Mouse (Mus musculus): ENCODE data around the gene Carm1. TPM values are rescaled to one million over a fixed set of nuclear protein-coding genes. Genes with fewer than 3 reads are reported as not detected.
"Not testable (repeated sequence)": the region's sequence is repeated elsewhere in the genome, so short reads cannot be mapped to it uniquely, and the experiment has no call there.

Gene Carm1
- polyA plus RNA-seq, 1 experiment from 2014 or later: 54.9 TPM

- Histone ChIP-seq H3K27me3 (replicated peaks; ENCODE audit: control insufficient read depth, insufficient read depth, low read length) (no peaks in the 10 kb centered on the region), H3K9ac (ENCODE audit: low read depth, low read length) (peak within 1 kb of the TSS; percentile 93), H3K27ac (ENCODE audit: low read depth, low read length) (peak within 1 kb of the TSS; percentile 86), H3K4me2 (peak within 1 kb of the TSS; percentile 98), H3K36me3 (ENCODE audit: control insufficient read depth, insufficient read depth, low read length) (peaks cover 26% of the 10 kb centered on the region), H3K4me1 (replicated peaks; ENCODE audit: control insufficient read depth, insufficient read depth, low read length) (peaks cover 16% of the 10 kb centered on the region), H3K9me3 (ENCODE audit: control insufficient read depth, low read length) (no peaks in the 10 kb centered on the region), H3K4me3 (ENCODE audit: low read depth, low read length) (peak within 1 kb of the TSS; percentile 97)
- under 1% methylated on average over 30 of the region's 30 CpGs for WGBS
- ATAC-seq (replicated peaks; ENCODE audit: low FRiP score) (peak; percentile 90), DNase-seq (ENCODE audit: low spot score) (peak; percentile 85)
These were observed 46.0 kb downstream of the Carm1 start, which contains the start of the genes Timm29 and Yipf2 for GRCm38 (mm10) chr9:21592703-21593121. Gene Timm29 (plus strand): TSS chr9:21592722. Gene Yipf2 (minus strand): TSS chr9:21592828.

GRCm38 (mm10) chr9:21593122-21593721 is 46.5 kb downstream of the Carm1 start:
- ATAC-seq (replicated peaks; ENCODE audit: low FRiP score) (peak; percentile 73), DNase-seq (ENCODE audit: low spot score) (peak; percentile 62)
- WGBS: 3% methylated on average over 68 of the region's 69 CpGs
- peak overlapping the region; percentile 98 for H3K4me2 ChIP-seq
- H3K9me3 ChIP-seq (ENCODE audit: control insufficient read depth, low read length): no peaks in the 10 kb centered on the region
- H3K27ac ChIP-seq (ENCODE audit: low read depth, low read length): peak overlapping the region; percentile 86
- H3K4me3 ChIP-seq (ENCODE audit: low read depth, low read length): peak overlapping the region; percentile 97
- peaks cover 16% of the 10 kb centered on the region for H3K4me1 ChIP-seq (replicated peaks; ENCODE audit: control insufficient read depth, insufficient read depth, low read length)
- H3K36me3 ChIP-seq (ENCODE audit: control insufficient read depth, insufficient read depth, low read length): peaks cover 21% of the 10 kb centered on the region
- peak overlapping the region; percentile 93 for H3K9ac ChIP-seq (ENCODE audit: low read depth, low read length)
- no peaks in the 10 kb centered on the region for H3K27me3 ChIP-seq (replicated peaks; ENCODE audit: control insufficient read depth, insufficient read depth, low read length)

- Histone ChIP-seq H3K4me3 (ENCODE audit: low read depth, low read length) (peak overlapping the region; percentile 97), H3K36me3 (ENCODE audit: control insufficient read depth, insufficient read depth, low read length) (peaks cover 11% of the 10 kb centered on the region), H3K4me2 (peak overlapping the region; percentile 98), H3K4me1 (replicated peaks; ENCODE audit: control insufficient read depth, insufficient read depth, low read length) (peaks cover 16% of the 10 kb centered on the region)
- not testable (repeated sequence) for H3K27ac ChIP-seq (ENCODE audit: low read depth, low read length); H3K9ac ChIP-seq (ENCODE audit: low read depth, low read length); ATAC-seq (replicated peaks; ENCODE audit: low FRiP score); H3K9me3 ChIP-seq (ENCODE audit: control insufficient read depth, low read length); DNase-seq (ENCODE audit: low spot score); H3K27me3 ChIP-seq (replicated peaks; ENCODE audit: control insufficient read depth, insufficient read depth, low read length)
- WGBS: 86% methylated on average over 8 of the region's 8 CpGs
These were observed 47.7 kb downstream of the Carm1 start for GRCm38 (mm10) chr9:21594350-21594749.

GRCm38 (mm10) chr9:21594838-21595237 is 48.1 kb downstream of the Carm1 start:
- Histone ChIP-seq H3K27ac (ENCODE audit: low read depth, low read length) (no peak overlapping the region), H3K27me3 (replicated peaks; ENCODE audit: control insufficient read depth, insufficient read depth, low read length) (no peaks in the 10 kb centered on the region), H3K4me1 (replicated peaks; ENCODE audit: control insufficient read depth, insufficient read depth, low read length) (peaks cover 16% of the 10 kb centered on the region), H3K4me2 (no peak overlapping the region), H3K36me3 (ENCODE audit: control insufficient read depth, insufficient read depth, low read length) (peaks cover 6% of the 10 kb centered on the region), H3K9me3 (ENCODE audit: control insufficient read depth, low read length) (no peaks in the 10 kb centered on the region), H3K4me3 (ENCODE audit: low read depth, low read length) (peak overlapping the region; percentile 97; the same call in 1 of the 2 replicates), H3K9ac (ENCODE audit: low read depth, low read length) (no peak overlapping the region)
- ATAC-seq (replicated peaks; ENCODE audit: low FRiP score) (no peak), DNase-seq (ENCODE audit: low spot score) (no peak)
- WGBS: 82% methylated on average over 2 of the region's 2 CpGs

GRCm38 (mm10) chr9:21598198-21598597 is 51.5 kb downstream of the Carm1 start:
- 31% methylated on average over 2 of the region's 2 CpGs for WGBS
- H3K27me3 ChIP-seq (replicated peaks; ENCODE audit: control insufficient read depth, insufficient read depth, low read length): no peaks in the 10 kb centered on the region
- peaks cover 15% of the 10 kb centered on the region for H3K4me1 ChIP-seq (replicated peaks; ENCODE audit: control insufficient read depth, insufficient read depth, low read length)
- no peak overlapping the region for H3K4me3 ChIP-seq (ENCODE audit: low read depth, low read length)
- ATAC-seq (replicated peaks; ENCODE audit: low FRiP score) (0 out of 2 replicates have a peak, but pooled peaks have one; percentile 29), DNase-seq (ENCODE audit: low spot score) (no peak)
- no peak overlapping the region for H3K4me2 ChIP-seq
- peaks cover 4% of the 10 kb centered on the region; the same call in 1 of the 2 replicates for H3K36me3 ChIP-seq (ENCODE audit: control insufficient read depth, insufficient read depth, low read length)
- no peaks in the 10 kb centered on the region for H3K9me3 ChIP-seq (ENCODE audit: control insufficient read depth, low read length)
- H3K9ac ChIP-seq (ENCODE audit: low read depth, low read length): no peak overlapping the region
- no peak overlapping the region for H3K27ac ChIP-seq (ENCODE audit: low read depth, low read length)

- peaks cover 4% of the 10 kb centered on the region; the same call in 1 of the 2 replicates for H3K36me3 ChIP-seq (ENCODE audit: control insufficient read depth, insufficient read depth, low read length)
- H3K27me3 ChIP-seq (replicated peaks; ENCODE audit: control insufficient read depth, insufficient read depth, low read length): no peaks in the 10 kb centered on the region
- no peak overlapping the region for H3K27ac ChIP-seq (ENCODE audit: low read depth, low read length)
- 69% methylated on average over 3 of the region's 3 CpGs for WGBS
- H3K9ac ChIP-seq (ENCODE audit: low read depth, low read length): no peak overlapping the region
- no peak overlapping the region for H3K4me3 ChIP-seq (ENCODE audit: low read depth, low read length)
- no peaks in the 10 kb centered on the region for H3K9me3 ChIP-seq (ENCODE audit: control insufficient read depth, low read length)
- ATAC-seq (replicated peaks; ENCODE audit: low FRiP score): peak; percentile 79
- no peak for DNase-seq (ENCODE audit: low spot score)
- H3K4me2 ChIP-seq: no peak overlapping the region
- H3K4me1 ChIP-seq (replicated peaks; ENCODE audit: control insufficient read depth, insufficient read depth, low read length): peaks cover 4% of the 10 kb centered on the region; the same call in 1 of the 2 replicates
These were observed 53.5 kb downstream of the Carm1 start for GRCm38 (mm10) chr9:21600186-21600585.

GRCm38 (mm10) chr9:21601073-21601472 is 54.4 kb downstream of the Carm1 start:
- DNase-seq (ENCODE audit: low spot score) (no peak), ATAC-seq (replicated peaks; ENCODE audit: low FRiP score) (no peak)
- Histone ChIP-seq H3K36me3 (ENCODE audit: control insufficient read depth, insufficient read depth, low read length) (peaks cover 2% of the 10 kb centered on the region; the same call in 1 of the 2 replicates), H3K4me3 (ENCODE audit: low read depth, low read length) (no peak overlapping the region), H3K4me2 (no peak overlapping the region), H3K9ac (ENCODE audit: low read depth, low read length) (no peak overlapping the region), H3K27ac (ENCODE audit: low read depth, low read length) (no peak overlapping the region), H3K27me3 (replicated peaks; ENCODE audit: control insufficient read depth, insufficient read depth, low read length) (no peaks in the 10 kb centered on the region), H3K9me3 (ENCODE audit: control insufficient read depth, low read length) (no peaks in the 10 kb centered on the region), H3K4me1 (replicated peaks; ENCODE audit: control insufficient read depth, insufficient read depth, low read length) (peaks cover 4% of the 10 kb centered on the region; the same call in 1 of the 2 replicates)
- 82% methylated on average over 2 of the region's 2 CpGs for WGBS

GRCm38 (mm10) chr9:21601722-21602399 is 55.2 kb downstream of the Carm1 start:
- DNase-seq (ENCODE audit: low spot score) (peak; percentile 61), ATAC-seq (replicated peaks; ENCODE audit: low FRiP score) (peak; percentile 51)
- Histone ChIP-seq H3K9ac (ENCODE audit: low read depth, low read length) (no peak overlapping the region), H3K9me3 (ENCODE audit: control insufficient read depth, low read length) (no peaks in the 10 kb centered on the region), H3K36me3 (ENCODE audit: control insufficient read depth, insufficient read depth, low read length) (no peaks in the 10 kb centered on the region), H3K4me2 (no peak overlapping the region), H3K27me3 (replicated peaks; ENCODE audit: control insufficient read depth, insufficient read depth, low read length) (no peaks in the 10 kb centered on the region), H3K4me1 (replicated peaks; ENCODE audit: control insufficient read depth, insufficient read depth, low read length) (peaks cover 4% of the 10 kb centered on the region; the same call in 1 of the 2 replicates), H3K27ac (ENCODE audit: low read depth, low read length) (no peak overlapping the region), H3K4me3 (ENCODE audit: low read depth, low read length) (no peak overlapping the region)
- WGBS: 50% methylated on average over 10 of the region's 10 CpGs
